Mouse (Mus musculus): Measurements from ENCODE around the gene Iqschfp. TPM values are rescaled to one million over a fixed set of nuclear protein-coding genes. Genes with fewer than 3 reads are reported as not detected.

The Iqschfp gene
- polyA plus RNA-seq, 1 experiment: 10.6 TPM

GRCm38 (mm10) chr3:68467941-68468687 lies 576.1 kb downstream of the Iqschfp start:
- Histone ChIP-seq H3K27ac (ENCODE audit: insufficient read depth, low read length) (no peak overlapping the region), H3K4me1 (ENCODE audit: control insufficient read depth, insufficient read depth, low read length) (no peaks in the 10 kb centered on the region), H3K4me3 (ENCODE audit: insufficient read depth, low read length) (no peak overlapping the region)
- no peak for TF ChIP-seq POLR2A (IDR thresholded peaks at IDR 0.05; ENCODE audit: extremely low read depth, insufficient read depth, low read length)
- no peak for TF ChIP-seq CTCF (IDR thresholded peaks at IDR 0.05; ENCODE audit: extremely low read depth, insufficient read depth, low read length)

GRCm38 (mm10) chr3:68469643-68470042 lies 577.6 kb downstream of the Iqschfp start:
- TF ChIP-seq CTCF (IDR thresholded peaks at IDR 0.05; ENCODE audit: extremely low read depth, insufficient read depth, low read length) (0 out of 2 replicates have a peak, but pooled peaks have one; percentile 4), POLR2A (IDR thresholded peaks at IDR 0.05; ENCODE audit: extremely low read depth, insufficient read depth, low read length) (no peak)
- Histone ChIP-seq H3K4me1 (ENCODE audit: control insufficient read depth, insufficient read depth, low read length) (no peaks in the 10 kb centered on the region), H3K4me3 (ENCODE audit: insufficient read depth, low read length) (no peak overlapping the region), H3K27ac (ENCODE audit: insufficient read depth, low read length) (no peak overlapping the region)

DNA sequence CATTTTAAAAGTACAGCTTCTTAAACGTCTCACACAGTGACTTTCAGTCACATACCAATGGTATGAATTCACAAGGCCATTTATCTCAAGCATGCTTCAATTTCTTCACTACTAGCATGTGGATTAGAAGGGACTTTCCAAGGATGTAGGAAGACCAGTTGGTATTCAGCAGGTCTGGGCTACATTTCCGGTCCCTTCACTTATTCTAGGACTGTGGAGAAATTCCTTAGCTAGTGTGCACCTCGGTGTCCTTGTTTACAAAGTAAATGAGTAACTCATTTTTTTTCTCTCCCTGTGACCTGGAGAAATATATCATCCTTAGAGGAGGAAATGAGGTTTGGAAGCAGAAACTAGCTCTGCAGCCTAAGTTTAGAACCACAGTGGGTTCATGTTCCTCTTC lies 578.0 kb downstream of the Iqschfp start:
- H3K4me3 ChIP-seq (ENCODE audit: insufficient read depth, low read length): no peak overlapping the region
- no peak overlapping the region for H3K27ac ChIP-seq (ENCODE audit: insufficient read depth, low read length)
- TF ChIP-seq CTCF (IDR thresholded peaks at IDR 0.05; ENCODE audit: extremely low read depth, insufficient read depth, low read length): no peak
- no peaks in the 10 kb centered on the region for H3K4me1 ChIP-seq (ENCODE audit: control insufficient read depth, insufficient read depth, low read length)

GRCm38 (mm10) chr3:68470622-68471021 lies 578.6 kb downstream of the Iqschfp start:
- Histone ChIP-seq H3K27ac (ENCODE audit: insufficient read depth, low read length) (no peak overlapping the region), H3K4me1 (ENCODE audit: control insufficient read depth, insufficient read depth, low read length) (no peaks in the 10 kb centered on the region), H3K4me3 (ENCODE audit: insufficient read depth, low read length) (no peak overlapping the region)
- TF ChIP-seq CTCF (IDR thresholded peaks at IDR 0.05; ENCODE audit: extremely low read depth, insufficient read depth, low read length): no peak
- TF ChIP-seq POLR2A (IDR thresholded peaks at IDR 0.05; ENCODE audit: extremely low read depth, insufficient read depth, low read length): no peak

GRCm38 (mm10) chr3:68476336-68476735 lies 584.3 kb downstream of the Iqschfp start:
- no peak overlapping the region for H3K27ac ChIP-seq (ENCODE audit: insufficient read depth, low read length)
- no peak overlapping the region for H3K4me3 ChIP-seq (ENCODE audit: insufficient read depth, low read length)
- TF ChIP-seq CTCF (IDR thresholded peaks at IDR 0.05; ENCODE audit: extremely low read depth, insufficient read depth, low read length) (no peak), POLR2A (IDR thresholded peaks at IDR 0.05; ENCODE audit: extremely low read depth, insufficient read depth, low read length) (no peak)
- no peaks in the 10 kb centered on the region for H3K4me1 ChIP-seq (ENCODE audit: control insufficient read depth, insufficient read depth, low read length)

DNA sequence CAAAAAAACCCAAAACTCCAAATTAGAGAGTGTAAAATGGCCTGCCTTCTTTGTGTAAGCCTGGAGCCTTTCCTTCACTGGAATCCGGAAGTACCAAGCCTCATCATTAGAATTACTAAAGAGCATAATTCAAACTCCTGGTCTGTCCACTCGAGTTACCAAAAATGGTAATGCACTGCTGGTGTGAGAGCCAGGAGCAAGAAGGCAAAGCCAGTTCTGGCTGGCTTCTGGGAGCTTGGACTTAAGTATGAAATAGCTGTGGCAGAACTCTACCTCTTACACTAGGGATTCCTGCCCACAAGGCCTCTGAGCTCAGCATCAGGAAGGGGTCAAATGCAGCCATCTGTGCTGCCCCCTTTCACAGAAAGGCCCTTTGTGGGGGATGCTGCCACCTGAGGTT lies 585.4 kb downstream of the Iqschfp start:
- no peaks in the 10 kb centered on the region for H3K4me1 ChIP-seq (ENCODE audit: control insufficient read depth, insufficient read depth, low read length)
- H3K4me3 ChIP-seq (ENCODE audit: insufficient read depth, low read length): no peak overlapping the region
- H3K27ac ChIP-seq (ENCODE audit: insufficient read depth, low read length): no peak overlapping the region
- TF ChIP-seq CTCF (IDR thresholded peaks at IDR 0.05; ENCODE audit: extremely low read depth, insufficient read depth, low read length) (no peak), POLR2A (IDR thresholded peaks at IDR 0.05; ENCODE audit: extremely low read depth, insufficient read depth, low read length) (no peak)

DNA sequence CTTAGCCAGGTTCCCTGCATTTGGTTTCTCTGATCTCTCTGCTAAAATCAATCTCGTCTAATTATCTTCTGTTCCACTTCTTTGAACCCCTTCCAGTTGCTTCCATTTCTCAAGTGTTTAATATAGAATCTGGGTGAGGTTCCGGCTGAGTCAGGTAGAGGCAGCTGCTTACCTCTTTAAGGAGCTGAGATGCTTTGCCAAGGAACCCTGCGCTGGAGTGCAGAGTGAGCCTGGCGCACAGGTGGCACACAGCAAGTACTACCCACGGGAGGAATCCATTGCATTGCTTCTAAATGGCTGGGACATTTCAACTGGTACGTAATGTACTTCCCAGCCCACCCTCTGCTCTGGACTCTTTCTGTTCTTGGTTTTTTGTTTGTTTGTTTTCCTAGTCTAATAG lies 587.2 kb downstream of the Iqschfp start:
- no peaks in the 10 kb centered on the region for H3K4me1 ChIP-seq (ENCODE audit: control insufficient read depth, insufficient read depth, low read length)
- TF ChIP-seq POLR2A (IDR thresholded peaks at IDR 0.05; ENCODE audit: extremely low read depth, insufficient read depth, low read length): no peak
- no peak for TF ChIP-seq CTCF (IDR thresholded peaks at IDR 0.05; ENCODE audit: extremely low read depth, insufficient read depth, low read length)
- no peak overlapping the region for H3K27ac ChIP-seq (ENCODE audit: insufficient read depth, low read length)
- no peak overlapping the region for H3K4me3 ChIP-seq (ENCODE audit: insufficient read depth, low read length)

DNA sequence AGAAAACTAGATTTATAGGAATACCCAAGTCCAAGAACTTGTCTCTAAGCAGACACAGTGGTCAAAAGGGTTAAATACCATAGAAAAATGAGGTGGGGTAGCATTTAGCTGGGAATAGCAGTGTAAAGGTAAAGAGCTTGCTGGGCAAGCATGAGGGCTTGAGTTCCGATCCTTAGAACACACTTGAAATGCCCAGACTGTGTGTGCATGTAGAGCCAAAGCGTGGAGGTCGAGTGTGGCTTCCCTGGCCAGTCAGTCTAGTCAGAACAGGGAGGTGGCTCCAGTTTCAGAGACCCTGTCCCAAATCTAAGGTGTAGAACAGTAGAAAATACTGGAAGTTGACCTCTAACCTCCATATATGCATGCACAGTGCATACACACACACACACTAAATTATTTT lies 591.5 kb downstream of the Iqschfp start:
- H3K4me3 ChIP-seq (ENCODE audit: insufficient read depth, low read length): no peak overlapping the region
- no peaks in the 10 kb centered on the region for H3K4me1 ChIP-seq (ENCODE audit: control insufficient read depth, insufficient read depth, low read length)
- H3K27ac ChIP-seq (ENCODE audit: insufficient read depth, low read length): no peak overlapping the region
- no peak for TF ChIP-seq POLR2A (IDR thresholded peaks at IDR 0.05; ENCODE audit: extremely low read depth, insufficient read depth, low read length)
- TF ChIP-seq CTCF (IDR thresholded peaks at IDR 0.05; ENCODE audit: extremely low read depth, insufficient read depth, low read length): no peak

DNA sequence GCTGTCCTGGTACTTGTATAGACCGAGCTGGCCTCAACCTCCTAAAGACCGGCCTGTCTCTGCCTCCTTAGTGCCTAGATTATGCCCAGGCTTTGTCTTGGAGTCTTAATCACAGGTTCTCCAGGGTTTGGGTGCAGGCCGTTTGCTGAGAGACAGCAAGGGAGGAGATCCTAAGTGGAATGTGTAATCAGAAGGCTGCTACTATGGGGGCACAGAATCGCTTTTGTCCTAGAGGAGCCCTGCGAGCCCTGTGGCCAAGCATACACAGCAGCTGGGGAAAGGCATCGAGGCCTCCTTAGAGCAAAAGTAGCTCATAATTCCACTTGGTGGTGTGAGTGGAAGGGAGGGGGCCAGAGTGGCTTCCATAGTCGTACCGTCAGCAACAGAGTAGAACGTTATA lies 592.0 kb downstream of the Iqschfp start:
- TF ChIP-seq POLR2A (IDR thresholded peaks at IDR 0.05; ENCODE audit: extremely low read depth, insufficient read depth, low read length) (no peak), CTCF (IDR thresholded peaks at IDR 0.05; ENCODE audit: extremely low read depth, insufficient read depth, low read length) (no peak)
- Histone ChIP-seq H3K4me1 (ENCODE audit: control insufficient read depth, insufficient read depth, low read length) (no peaks in the 10 kb centered on the region), H3K27ac (ENCODE audit: insufficient read depth, low read length) (no peak overlapping the region), H3K4me3 (ENCODE audit: insufficient read depth, low read length) (no peak overlapping the region)

- no peak for TF ChIP-seq CTCF (IDR thresholded peaks at IDR 0.05; ENCODE audit: extremely low read depth, insufficient read depth, low read length)
- no peak for TF ChIP-seq POLR2A (IDR thresholded peaks at IDR 0.05; ENCODE audit: extremely low read depth, insufficient read depth, low read length)
- H3K4me1 ChIP-seq (ENCODE audit: control insufficient read depth, insufficient read depth, low read length): no peaks in the 10 kb centered on the region
- H3K27ac ChIP-seq (ENCODE audit: insufficient read depth, low read length): no peak overlapping the region
- no peak overlapping the region for H3K4me3 ChIP-seq (ENCODE audit: insufficient read depth, low read length)
Observed at GRCm38 (mm10) chr3:68484561-68484960, 592.5 kb downstream of the Iqschfp start.

Data from cortical plate, adult 2 months (tissue).